Mouse (Mus musculus): ENCODE data around the gene Fn1. TPM values are rescaled to one million over a fixed set of nuclear protein-coding genes. Genes with fewer than 3 reads are reported as not detected.

Fn1 gene
- 157 and 184 TPM in 2 replicates for polyA plus RNA-seq (2015; fragmentation: Nextera tagmentation; extraction: Ambion mirVana)

DNA sequence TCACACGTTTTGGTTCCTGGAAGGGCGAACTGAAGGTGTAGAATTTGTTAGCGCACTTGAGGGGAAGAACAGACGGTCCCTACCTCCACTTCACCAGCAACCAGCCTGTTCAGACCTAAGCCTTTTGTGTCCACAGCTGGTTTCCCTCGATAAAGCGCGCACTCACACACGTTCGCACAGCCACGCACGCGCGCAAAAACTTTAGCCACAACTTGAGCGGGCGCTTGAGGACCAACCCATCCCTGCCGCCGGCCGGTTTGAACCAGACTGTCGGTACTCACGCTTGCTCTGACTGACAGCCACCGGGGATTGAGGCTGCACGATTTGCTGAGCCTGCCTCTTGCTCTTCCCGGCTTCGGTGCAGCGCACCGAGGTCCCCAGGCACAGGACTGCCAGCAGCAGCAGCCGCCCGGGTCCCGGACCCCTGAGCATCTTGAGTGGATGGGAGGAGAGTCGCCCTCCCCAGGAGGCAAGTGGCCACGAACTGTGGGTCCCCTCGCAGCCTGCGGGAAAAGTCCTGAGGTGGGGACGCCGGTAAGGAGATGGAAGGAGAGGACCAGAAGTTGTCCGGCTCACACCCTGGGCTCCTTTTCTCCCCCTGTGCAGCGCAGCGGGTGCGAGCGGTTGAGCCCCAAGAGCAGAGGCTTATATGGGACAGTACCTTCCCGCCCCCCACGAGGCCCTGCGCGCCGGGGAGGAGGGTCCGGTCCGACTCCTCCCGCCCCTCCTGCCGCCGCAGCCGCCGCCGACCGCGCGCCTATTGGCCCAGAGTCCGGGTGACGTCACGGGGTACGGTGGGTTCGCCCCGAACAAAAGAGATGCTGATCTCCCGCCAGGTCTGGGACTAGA lies at the start of gene Fn1:
Gene Fn1, minus strand, starts transcription at position 650 of the 849 bp plus-strand sequence.
- Histone ChIP-seq H3K4me2 (ENCODE audit: low read depth, low read length) (peak within 1 kb of the TSS; percentile 59), H3K27ac (ENCODE audit: low read length) (peak within 1 kb of the TSS; percentile 62), H3K9ac (ENCODE audit: low read depth, low read length) (peak within 1 kb of the TSS; percentile 54), H3K4me1 (ENCODE audit: control insufficient read depth, low read depth, low read length) (no peaks in the 10 kb centered on the region), H3K4me3 (ENCODE audit: low read depth, low read length) (peak within 1 kb of the TSS; percentile 63), H3K9me3 (replicated peaks; ENCODE audit: control insufficient read depth, low read length) (no peaks in the 10 kb centered on the region), H3K36me3 (ENCODE audit: control insufficient read depth, insufficient read depth) (no peaks in the 10 kb centered on the region), H3K27me3 (ENCODE audit: control insufficient read depth, insufficient read depth, low read depth, low read length) (peaks cover 26% of the 10 kb centered on the region)
- ATAC-seq (ENCODE audit: low read depth), result peak; percentile 87
- WGBS (ENCODE audit: insufficient replicate concordance), result under 1% methylated on average over 61 of the region's 63 CpGs

DNA sequence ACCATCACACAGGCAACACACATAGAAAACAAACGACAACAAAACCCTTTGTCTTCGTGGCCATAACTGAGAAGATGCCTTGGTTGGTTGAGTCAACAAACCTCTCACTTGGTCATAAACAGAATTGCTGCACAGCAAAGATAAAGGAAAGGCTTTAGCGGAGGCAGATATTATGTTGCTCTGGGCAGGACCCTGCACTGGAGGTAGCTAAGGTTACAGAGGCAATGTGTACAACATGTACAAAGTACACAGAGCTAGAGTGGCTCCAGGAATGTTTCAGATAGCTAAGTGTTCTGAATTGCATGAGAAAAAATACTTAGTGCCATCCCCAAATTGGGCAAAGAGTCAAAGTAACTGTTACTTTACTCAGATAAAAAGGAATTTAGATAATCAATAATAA lies 43.1 kb upstream of the Fn1 start:
- peak; percentile 74 for ATAC-seq (ENCODE audit: low read depth)
- H3K9me3 ChIP-seq (replicated peaks; ENCODE audit: control insufficient read depth, low read length), result no peaks in the 10 kb centered on the region
- whole genome bisulfite sequencing (ENCODE audit: insufficient replicate concordance), result 25% methylated on average over 3 of the region's 3 CpGs
- no peak overlapping the region for H3K4me2 ChIP-seq (ENCODE audit: low read depth, low read length)
- no peaks in the 10 kb centered on the region for H3K27me3 ChIP-seq (ENCODE audit: control insufficient read depth, insufficient read depth, low read depth, low read length)
- H3K9ac ChIP-seq (ENCODE audit: low read depth, low read length), result no peak overlapping the region
- H3K4me3 ChIP-seq (ENCODE audit: low read depth, low read length), result no peak overlapping the region
- peaks cover 4% of the 10 kb centered on the region for H3K4me1 ChIP-seq (ENCODE audit: control insufficient read depth, low read depth, low read length)
- H3K27ac ChIP-seq (ENCODE audit: low read length), result no peak overlapping the region
- H3K36me3 ChIP-seq (ENCODE audit: control insufficient read depth, insufficient read depth), result no peaks in the 10 kb centered on the region

DNA sequence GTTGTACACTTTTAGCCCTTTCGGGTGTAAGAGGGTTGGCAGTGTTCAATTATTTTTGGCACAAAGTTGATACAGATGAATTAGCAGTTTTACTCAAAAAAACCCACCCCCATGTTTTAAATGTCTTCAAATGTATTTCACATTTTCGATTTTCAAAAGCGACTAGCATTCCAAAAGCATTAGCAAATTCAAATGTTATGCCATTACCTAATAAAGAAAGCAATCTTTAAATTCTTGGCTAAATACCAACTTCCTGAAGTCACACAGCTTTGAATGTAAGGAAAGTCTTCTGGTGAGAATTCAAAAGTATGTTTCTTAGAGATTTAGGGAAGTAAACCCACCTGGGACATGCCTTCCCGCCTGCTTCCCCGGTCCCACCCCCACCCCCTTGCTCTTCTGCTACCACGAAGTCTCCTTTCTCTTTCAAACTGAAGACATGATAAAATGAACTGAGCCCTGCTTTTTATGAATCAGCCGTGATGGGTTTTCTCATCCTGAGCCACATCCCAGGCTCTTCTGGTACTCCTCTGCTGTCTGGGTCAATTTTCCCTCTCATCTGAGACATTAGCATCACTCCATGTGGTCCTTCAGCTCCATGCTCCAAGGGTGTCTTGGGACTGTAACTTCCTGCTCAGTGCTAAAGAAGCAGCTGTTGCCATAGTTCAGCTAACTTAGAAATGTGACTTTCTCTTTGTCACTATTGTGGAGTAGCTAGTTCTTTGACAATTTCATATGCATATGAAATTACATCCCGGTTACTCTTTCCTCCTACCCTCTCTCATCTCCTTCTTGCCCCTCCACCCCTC lies 38.7 kb upstream of the Fn1 start:
- no peak overlapping the region for H3K4me2 ChIP-seq (ENCODE audit: low read depth, low read length)
- 42% methylated on average over 8 of the region's 8 CpGs for WGBS (ENCODE audit: insufficient replicate concordance)
- no peaks in the 10 kb centered on the region for H3K27me3 ChIP-seq (ENCODE audit: control insufficient read depth, insufficient read depth, low read depth, low read length)
- no peak for ATAC-seq (ENCODE audit: low read depth)
- peaks cover 4% of the 10 kb centered on the region for H3K4me1 ChIP-seq (ENCODE audit: control insufficient read depth, low read depth, low read length)
- no peak overlapping the region for H3K9ac ChIP-seq (ENCODE audit: low read depth, low read length)
- H3K27ac ChIP-seq (ENCODE audit: low read length), result no peak overlapping the region
- H3K36me3 ChIP-seq (ENCODE audit: control insufficient read depth, insufficient read depth), result no peaks in the 10 kb centered on the region
- no peaks in the 10 kb centered on the region for H3K9me3 ChIP-seq (replicated peaks; ENCODE audit: control insufficient read depth, low read length)
- H3K4me3 ChIP-seq (ENCODE audit: low read depth, low read length), result no peak overlapping the region

DNA sequence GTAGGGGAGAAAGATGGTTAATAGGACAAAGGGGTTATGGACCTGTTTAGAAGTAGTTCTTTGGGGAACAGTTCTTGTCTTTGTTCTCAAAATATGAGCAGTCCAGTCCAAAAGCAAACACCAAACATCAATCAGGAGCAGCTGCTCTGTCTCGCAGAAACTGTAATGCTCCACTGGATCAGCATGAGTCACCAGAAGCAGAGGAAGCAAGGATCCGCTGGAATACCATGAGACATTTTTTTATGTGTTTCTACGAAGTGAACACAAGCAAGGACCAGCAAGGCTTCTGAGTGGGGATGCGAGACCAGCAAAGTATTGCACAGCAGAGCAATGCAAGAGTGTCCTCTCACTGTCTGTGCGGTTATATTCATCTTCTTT lies 35.9 kb upstream of the Fn1 start:
- Histone ChIP-seq H3K9ac (ENCODE audit: low read depth, low read length) (no peak overlapping the region), H3K36me3 (ENCODE audit: control insufficient read depth, insufficient read depth) (no peaks in the 10 kb centered on the region), H3K4me2 (ENCODE audit: low read depth, low read length) (no peak overlapping the region), H3K4me1 (ENCODE audit: control insufficient read depth, low read depth, low read length) (no peaks in the 10 kb centered on the region; the same call in 1 of the 2 replicates), H3K4me3 (ENCODE audit: low read depth, low read length) (no peak overlapping the region), H3K27me3 (ENCODE audit: control insufficient read depth, insufficient read depth, low read depth, low read length) (no peaks in the 10 kb centered on the region), H3K9me3 (replicated peaks; ENCODE audit: control insufficient read depth, low read length) (no peaks in the 10 kb centered on the region), H3K27ac (ENCODE audit: low read length) (no peak overlapping the region)
- WGBS (ENCODE audit: insufficient replicate concordance), result 69% methylated on average over 5 of the region's 5 CpGs
- no peak for ATAC-seq (ENCODE audit: low read depth)

DNA sequence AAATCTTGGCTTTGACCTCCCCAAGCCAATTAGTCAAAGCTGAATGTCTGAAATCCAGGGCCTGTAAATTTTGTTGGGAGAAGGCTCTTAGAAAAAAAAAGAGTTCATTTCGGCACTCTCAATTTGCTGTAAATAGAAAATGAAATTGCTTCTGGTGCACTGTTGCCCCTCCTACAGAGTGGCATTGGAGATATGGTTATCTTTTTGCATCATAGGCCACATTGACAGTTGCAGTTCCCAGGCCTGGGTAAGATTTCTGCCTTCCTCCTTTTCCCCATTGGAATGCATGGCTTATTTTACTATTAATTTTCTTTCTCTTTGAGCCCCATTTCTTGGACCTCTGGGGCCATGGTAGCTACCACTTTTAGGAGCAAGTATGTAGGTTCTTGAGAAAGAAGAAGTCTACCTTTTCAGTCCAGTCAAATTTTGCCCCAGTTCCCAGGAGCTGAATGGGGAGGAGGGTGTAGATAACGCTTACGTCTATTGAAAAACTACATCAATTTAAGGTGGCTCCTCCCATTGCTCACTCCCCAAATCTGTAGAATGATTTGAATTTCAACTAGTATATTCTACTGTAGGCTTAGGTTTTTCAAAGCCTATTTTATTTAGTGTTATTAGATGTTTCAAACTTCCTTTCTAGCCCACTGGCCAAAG lies 35.4 kb upstream of the Fn1 start:
- Histone ChIP-seq H3K36me3 (ENCODE audit: control insufficient read depth, insufficient read depth) (no peaks in the 10 kb centered on the region), H3K27ac (ENCODE audit: low read length) (no peak overlapping the region), H3K4me3 (ENCODE audit: low read depth, low read length) (no peak overlapping the region), H3K27me3 (ENCODE audit: control insufficient read depth, insufficient read depth, low read depth, low read length) (no peaks in the 10 kb centered on the region), H3K4me2 (ENCODE audit: low read depth, low read length) (peak overlapping the region; percentile 14; the same call in 1 of the 2 replicates), H3K4me1 (ENCODE audit: control insufficient read depth, low read depth, low read length) (no peaks in the 10 kb centered on the region; the same call in 1 of the 2 replicates), H3K9ac (ENCODE audit: low read depth, low read length) (no peak overlapping the region), H3K9me3 (replicated peaks; ENCODE audit: control insufficient read depth, low read length) (no peaks in the 10 kb centered on the region)
- ATAC-seq (ENCODE audit: low read depth), result peak; percentile 65
- 33% methylated on average over 3 of the region's 3 CpGs for WGBS (ENCODE audit: insufficient replicate concordance)

DNA sequence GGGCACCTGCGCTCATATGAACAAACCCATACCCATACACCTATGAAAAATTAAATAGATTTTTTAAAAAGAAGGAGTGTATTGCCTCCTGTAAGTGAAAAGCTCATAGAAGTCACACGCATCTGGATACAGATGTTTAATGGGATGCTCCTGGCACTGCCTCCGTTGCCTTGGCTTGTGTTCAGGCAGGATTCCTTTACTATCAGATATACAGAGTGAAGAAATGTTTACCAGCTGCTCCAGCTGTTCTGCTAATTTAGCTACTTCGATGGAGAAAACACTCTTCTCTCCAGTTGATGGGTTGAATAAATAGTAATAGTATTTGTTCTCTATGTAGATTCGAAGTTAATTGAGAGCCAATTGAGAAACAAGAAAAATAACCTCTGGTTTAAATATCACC lies 33.8 kb upstream of the Fn1 start:
- H3K9ac ChIP-seq (ENCODE audit: low read depth, low read length), result no peak overlapping the region
- H3K27ac ChIP-seq (ENCODE audit: low read length), result no peak overlapping the region
- no peak for ATAC-seq (ENCODE audit: low read depth)
- no peaks in the 10 kb centered on the region for H3K27me3 ChIP-seq (ENCODE audit: control insufficient read depth, insufficient read depth, low read depth, low read length)
- no peaks in the 10 kb centered on the region for H3K36me3 ChIP-seq (ENCODE audit: control insufficient read depth, insufficient read depth)
- no peaks in the 10 kb centered on the region for H3K9me3 ChIP-seq (replicated peaks; ENCODE audit: control insufficient read depth, low read length)
- WGBS (ENCODE audit: insufficient replicate concordance), result 72% methylated on average over 5 of the region's 5 CpGs
- H3K4me3 ChIP-seq (ENCODE audit: low read depth, low read length), result no peak overlapping the region
- no peak overlapping the region for H3K4me2 ChIP-seq (ENCODE audit: low read depth, low read length)
- no peaks in the 10 kb centered on the region; the same call in 1 of the 2 replicates for H3K4me1 ChIP-seq (ENCODE audit: control insufficient read depth, low read depth, low read length)

DNA sequence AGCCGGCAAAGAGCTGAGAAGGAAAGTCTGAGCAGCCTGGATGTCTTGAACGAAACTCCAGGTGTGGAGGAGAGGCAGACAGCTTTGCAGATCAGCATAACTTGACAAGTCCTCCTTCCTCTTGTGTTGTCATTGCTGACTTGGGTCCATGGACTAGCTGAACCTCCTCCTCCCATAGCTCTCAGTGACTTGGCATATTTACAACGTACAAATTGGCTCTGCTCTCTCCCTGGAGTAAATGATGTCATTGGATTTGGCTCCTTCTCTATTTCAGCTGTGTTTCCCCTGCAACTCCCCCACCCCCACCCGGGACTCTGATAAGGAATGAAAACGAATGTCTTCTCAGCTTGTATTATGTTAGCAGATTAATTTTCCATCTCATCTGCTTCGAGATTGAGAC lies 30.7 kb upstream of the Fn1 start:
- Histone ChIP-seq H3K27ac (ENCODE audit: low read length) (no peak overlapping the region), H3K27me3 (ENCODE audit: control insufficient read depth, insufficient read depth, low read depth, low read length) (no peaks in the 10 kb centered on the region), H3K4me2 (ENCODE audit: low read depth, low read length) (no peak overlapping the region), H3K9ac (ENCODE audit: low read depth, low read length) (no peak overlapping the region), H3K4me3 (ENCODE audit: low read depth, low read length) (no peak overlapping the region), H3K4me1 (ENCODE audit: control insufficient read depth, low read depth, low read length) (no peaks in the 10 kb centered on the region; the same call in 1 of the 2 replicates), H3K9me3 (replicated peaks; ENCODE audit: control insufficient read depth, low read length) (no peaks in the 10 kb centered on the region), H3K36me3 (ENCODE audit: control insufficient read depth, insufficient read depth) (no peaks in the 10 kb centered on the region)
- no peak for ATAC-seq (ENCODE audit: low read depth)
- WGBS (ENCODE audit: insufficient replicate concordance), result 34% methylated on average over 6 of the region's 6 CpGs

DNA sequence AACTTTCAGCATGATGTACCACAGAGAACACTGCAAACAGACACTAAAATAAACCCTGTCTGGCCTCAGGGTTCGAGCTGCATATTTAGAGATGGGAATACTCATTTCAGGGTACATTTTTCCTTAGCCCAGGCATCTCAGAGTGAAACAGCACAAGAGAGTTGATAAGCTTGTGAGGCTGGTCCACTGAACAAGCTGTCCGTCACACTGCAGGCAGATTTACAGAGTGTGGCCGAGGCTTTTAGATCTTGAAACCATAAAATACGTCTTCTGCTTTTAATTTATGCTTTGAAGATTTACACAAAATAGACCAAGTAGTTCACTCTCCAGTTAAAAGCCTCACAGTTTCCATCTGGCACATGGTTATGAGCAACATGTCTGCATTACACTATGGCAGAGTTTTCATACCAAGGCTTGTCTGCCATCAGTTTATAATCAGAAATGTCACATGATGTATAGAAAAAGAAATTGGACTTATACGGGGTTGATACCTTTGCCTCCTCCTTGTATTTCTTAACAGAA lies 29.3 kb upstream of the Fn1 start:
- no peaks in the 10 kb centered on the region for H3K36me3 ChIP-seq (ENCODE audit: control insufficient read depth, insufficient read depth)
- no peak for ATAC-seq (ENCODE audit: low read depth)
- H3K4me1 ChIP-seq (ENCODE audit: control insufficient read depth, low read depth, low read length), result no peaks in the 10 kb centered on the region; the same call in 1 of the 2 replicates
- H3K9me3 ChIP-seq (replicated peaks; ENCODE audit: control insufficient read depth, low read length), result no peaks in the 10 kb centered on the region
- H3K9ac ChIP-seq (ENCODE audit: low read depth, low read length), result no peak overlapping the region
- H3K4me3 ChIP-seq (ENCODE audit: low read depth, low read length), result no peak overlapping the region
- WGBS (ENCODE audit: insufficient replicate concordance), result 48% methylated on average over 5 of the region's 5 CpGs
- H3K4me2 ChIP-seq (ENCODE audit: low read depth, low read length), result no peak overlapping the region
- no peak overlapping the region for H3K27ac ChIP-seq (ENCODE audit: low read length)
- H3K27me3 ChIP-seq (ENCODE audit: control insufficient read depth, insufficient read depth, low read depth, low read length), result no peaks in the 10 kb centered on the region

Measured in liver, embryonic 16.5 days (tissue).